Mouse (Mus musculus): ENCODE results near the gene Mgat4d. TPM values are rescaled to one million over a fixed set of nuclear protein-coding genes. Genes with fewer than 3 reads are reported as not detected.

The Mgat4d gene
- polyA plus RNA-seq, 1 experiment from 2014 or later, result not detected

- 92% methylated on average over 5 of the region's 5 CpGs for WGBS
- H3K4me3 ChIP-seq (ENCODE audit: low read depth, low read length), result no peak overlapping the region
- peaks cover 8% of the 10 kb centered on the region; the same call in 1 of the 2 replicates for H3K36me3 ChIP-seq (ENCODE audit: control insufficient read depth, insufficient read depth, low read length)
- H3K27ac ChIP-seq (replicated peaks; ENCODE audit: low read depth, low read length), result no peak overlapping the region
- no peak overlapping the region for H3K9ac ChIP-seq (ENCODE audit: low read length)
- no peaks in the 10 kb centered on the region for H3K9me3 ChIP-seq (ENCODE audit: control insufficient read depth, low read length)
- no peak overlapping the region for H3K4me2 ChIP-seq (ENCODE audit: low read depth, severe bottlenecking)
- no peaks in the 10 kb centered on the region for H3K4me1 ChIP-seq (ENCODE audit: control insufficient read depth, insufficient read depth, low read length)
- no peak for DNase-seq (ENCODE audit: low spot score)
- H3K27me3 ChIP-seq (ENCODE audit: control insufficient read depth, insufficient read depth, low read length), result no peaks in the 10 kb centered on the region
- no peak for ATAC-seq (ENCODE audit: insufficient number of reproducible peaks, low FRiP score, low TSS enrichment, low read depth)
Observed at GRCm38 (mm10) chr8:83327889-83328288, 20.4 kb upstream of the Mgat4d start.

- WGBS, result 13% methylated on average over 7 of the region's 7 CpGs
- Histone ChIP-seq H3K4me1 (ENCODE audit: control insufficient read depth, insufficient read depth, low read length) (no peaks in the 10 kb centered on the region), H3K27ac (replicated peaks; ENCODE audit: low read depth, low read length) (no peak overlapping the region), H3K9ac (ENCODE audit: low read length) (peak overlapping the region; percentile 77), H3K36me3 (ENCODE audit: control insufficient read depth, insufficient read depth, low read length) (peaks cover 8% of the 10 kb centered on the region; the same call in 1 of the 2 replicates), H3K27me3 (ENCODE audit: control insufficient read depth, insufficient read depth, low read length) (no peaks in the 10 kb centered on the region), H3K9me3 (ENCODE audit: control insufficient read depth, low read length) (no peaks in the 10 kb centered on the region), H3K4me2 (ENCODE audit: low read depth, severe bottlenecking) (peak overlapping the region; percentile 83), H3K4me3 (ENCODE audit: low read depth, low read length) (peak overlapping the region; percentile 86)
- DNase-seq (ENCODE audit: low spot score) (peak; percentile 40), ATAC-seq (ENCODE audit: insufficient number of reproducible peaks, low FRiP score, low TSS enrichment, low read depth) (no peak)
Observed at GRCm38 (mm10) chr8:83331567-83331898, 16.7 kb upstream of the Mgat4d start.

- Histone ChIP-seq H3K27me3 (ENCODE audit: control insufficient read depth, insufficient read depth, low read length) (no peaks in the 10 kb centered on the region), H3K9ac (ENCODE audit: low read length) (peak within 1 kb of the TSS; percentile 77), H3K4me1 (ENCODE audit: control insufficient read depth, insufficient read depth, low read length) (no peaks in the 10 kb centered on the region), H3K9me3 (ENCODE audit: control insufficient read depth, low read length) (no peaks in the 10 kb centered on the region), H3K4me3 (ENCODE audit: low read depth, low read length) (peak within 1 kb of the TSS; percentile 86), H3K36me3 (ENCODE audit: control insufficient read depth, insufficient read depth, low read length) (peaks cover 7% of the 10 kb centered on the region; the same call in 1 of the 2 replicates), H3K4me2 (ENCODE audit: low read depth, severe bottlenecking) (peak within 1 kb of the TSS; percentile 83), H3K27ac (replicated peaks; ENCODE audit: low read depth, low read length) (peak within 1 kb of the TSS; percentile 36; the same call in 1 of the 2 replicates)
- under 1% methylated on average over 62 of the region's 85 CpGs for WGBS
- ATAC-seq (ENCODE audit: insufficient number of reproducible peaks, low FRiP score, low TSS enrichment, low read depth), result peak; percentile 98
- DNase-seq (ENCODE audit: low spot score), result peak; percentile 97
Observed at GRCm38 (mm10) chr8:83331899-83332697, 16.2 kb upstream of the Mgat4d start, which contains the start of gene Elmod2. Gene Elmod2 (minus strand): TSS chr8:83332486.

GRCm38 (mm10) chr8:83332864-83333263 is 15.4 kb upstream of the Mgat4d start:
- Histone ChIP-seq H3K9ac (ENCODE audit: low read length) (no peak overlapping the region), H3K4me2 (ENCODE audit: low read depth, severe bottlenecking) (peak overlapping the region; percentile 83), H3K27me3 (ENCODE audit: control insufficient read depth, insufficient read depth, low read length) (no peaks in the 10 kb centered on the region), H3K36me3 (ENCODE audit: control insufficient read depth, insufficient read depth, low read length) (peaks cover 3% of the 10 kb centered on the region; the same call in 1 of the 2 replicates), H3K27ac (replicated peaks; ENCODE audit: low read depth, low read length) (no peak overlapping the region), H3K9me3 (ENCODE audit: control insufficient read depth, low read length) (no peaks in the 10 kb centered on the region), H3K4me1 (ENCODE audit: control insufficient read depth, insufficient read depth, low read length) (no peaks in the 10 kb centered on the region), H3K4me3 (ENCODE audit: low read depth, low read length) (peak overlapping the region; percentile 86)
- 7% methylated on average over 7 of the region's 7 CpGs for WGBS
- DNase-seq (ENCODE audit: low spot score) (no peak), ATAC-seq (ENCODE audit: insufficient number of reproducible peaks, low FRiP score, low TSS enrichment, low read depth) (no peak)

- no peak overlapping the region for H3K4me3 ChIP-seq (ENCODE audit: low read depth, low read length)
Observed at GRCm38 (mm10) chr8:83342076-83342475, 6.2 kb upstream of the Mgat4d start.

GRCm38 (mm10) chr8:83342693-83343092 is 5.6 kb upstream of the Mgat4d start:
- ATAC-seq (ENCODE audit: insufficient number of reproducible peaks, low FRiP score, low TSS enrichment, low read depth) (no peak), DNase-seq (ENCODE audit: low spot score) (no peak)
- Histone ChIP-seq H3K27me3 (ENCODE audit: control insufficient read depth, insufficient read depth, low read length) (no peaks in the 10 kb centered on the region), H3K27ac (replicated peaks; ENCODE audit: low read depth, low read length) (no peak overlapping the region), H3K4me3 (ENCODE audit: low read depth, low read length) (no peak overlapping the region), H3K4me2 (ENCODE audit: low read depth, severe bottlenecking) (no peak overlapping the region), H3K36me3 (ENCODE audit: control insufficient read depth, insufficient read depth, low read length) (no peaks in the 10 kb centered on the region), H3K9me3 (ENCODE audit: control insufficient read depth, low read length) (no peaks in the 10 kb centered on the region), H3K9ac (ENCODE audit: low read length) (no peak overlapping the region), H3K4me1 (ENCODE audit: control insufficient read depth, insufficient read depth, low read length) (no peaks in the 10 kb centered on the region)

More at GRCm38 (mm10) chr8:83342076-83342475, 6.2 kb upstream of the Mgat4d start:
- H3K27me3 ChIP-seq (ENCODE audit: control insufficient read depth, insufficient read depth, low read length), result no peaks in the 10 kb centered on the region
- ATAC-seq (ENCODE audit: insufficient number of reproducible peaks, low FRiP score, low TSS enrichment, low read depth) (peak; percentile 35; the same call in 1 of the 2 replicates), DNase-seq (ENCODE audit: low spot score) (no peak)
- H3K9me3 ChIP-seq (ENCODE audit: control insufficient read depth, low read length), result no peaks in the 10 kb centered on the region
- H3K9ac ChIP-seq (ENCODE audit: low read length), result no peak overlapping the region
- no peaks in the 10 kb centered on the region for H3K4me1 ChIP-seq (ENCODE audit: control insufficient read depth, insufficient read depth, low read length)
- no peak overlapping the region for H3K4me2 ChIP-seq (ENCODE audit: low read depth, severe bottlenecking)
- no peaks in the 10 kb centered on the region for H3K36me3 ChIP-seq (ENCODE audit: control insufficient read depth, insufficient read depth, low read length)
- H3K27ac ChIP-seq (replicated peaks; ENCODE audit: low read depth, low read length), result no peak overlapping the region
- WGBS, result 91% methylated on average over 3 of the region's 3 CpGs

- DNase-seq (ENCODE audit: low spot score), result no peak
- Histone ChIP-seq H3K27me3 (ENCODE audit: control insufficient read depth, insufficient read depth, low read length) (no peaks in the 10 kb centered on the region), H3K27ac (replicated peaks; ENCODE audit: low read depth, low read length) (no peak overlapping the region)
Observed at GRCm38 (mm10) chr8:83351315-83351714, 3.0 kb downstream of the Mgat4d start.

GRCm38 (mm10) chr8:83363156-83363769 is 15.0 kb downstream of the Mgat4d start:
- peak overlapping the region; percentile 26; the same call in 1 of the 2 replicates for H3K27ac ChIP-seq (replicated peaks; ENCODE audit: low read depth, low read length)
- no peak overlapping the region for H3K4me3 ChIP-seq (ENCODE audit: low read depth, low read length)
- no peak overlapping the region for H3K9ac ChIP-seq (ENCODE audit: low read length)
- 50% methylated on average over 7 of the region's 7 CpGs for WGBS
- H3K4me2 ChIP-seq (ENCODE audit: low read depth, severe bottlenecking), result no peak overlapping the region
- no peaks in the 10 kb centered on the region for H3K36me3 ChIP-seq (ENCODE audit: control insufficient read depth, insufficient read depth, low read length)
- 0 out of 2 replicates have a peak, but pooled peaks cover 4% of the 10 kb centered on the region for H3K4me1 ChIP-seq (ENCODE audit: control insufficient read depth, insufficient read depth, low read length)
- no peaks in the 10 kb centered on the region for H3K9me3 ChIP-seq (ENCODE audit: control insufficient read depth, low read length)
- H3K27me3 ChIP-seq (ENCODE audit: control insufficient read depth, insufficient read depth, low read length), result no peaks in the 10 kb centered on the region
- ATAC-seq (ENCODE audit: insufficient number of reproducible peaks, low FRiP score, low TSS enrichment, low read depth), result peak; percentile 75; the same call in 1 of the 2 replicates
- peak; percentile 33 for DNase-seq (ENCODE audit: low spot score)

More at GRCm38 (mm10) chr8:83351315-83351714, 3.0 kb downstream of the Mgat4d start:
- WGBS, result 95% methylated on average over 2 of the region's 2 CpGs
- ATAC-seq (ENCODE audit: insufficient number of reproducible peaks, low FRiP score, low TSS enrichment, low read depth), result no peak
- Histone ChIP-seq H3K36me3 (ENCODE audit: control insufficient read depth, insufficient read depth, low read length) (no peaks in the 10 kb centered on the region), H3K9ac (ENCODE audit: low read length) (no peak overlapping the region), H3K4me1 (ENCODE audit: control insufficient read depth, insufficient read depth, low read length) (no peaks in the 10 kb centered on the region), H3K4me3 (ENCODE audit: low read depth, low read length) (no peak overlapping the region), H3K9me3 (ENCODE audit: control insufficient read depth, low read length) (no peaks in the 10 kb centered on the region), H3K4me2 (ENCODE audit: low read depth, severe bottlenecking) (no peak overlapping the region)
